Mouse (Mus musculus): ENCODE data around the gene Ube2d3.

DNA sequence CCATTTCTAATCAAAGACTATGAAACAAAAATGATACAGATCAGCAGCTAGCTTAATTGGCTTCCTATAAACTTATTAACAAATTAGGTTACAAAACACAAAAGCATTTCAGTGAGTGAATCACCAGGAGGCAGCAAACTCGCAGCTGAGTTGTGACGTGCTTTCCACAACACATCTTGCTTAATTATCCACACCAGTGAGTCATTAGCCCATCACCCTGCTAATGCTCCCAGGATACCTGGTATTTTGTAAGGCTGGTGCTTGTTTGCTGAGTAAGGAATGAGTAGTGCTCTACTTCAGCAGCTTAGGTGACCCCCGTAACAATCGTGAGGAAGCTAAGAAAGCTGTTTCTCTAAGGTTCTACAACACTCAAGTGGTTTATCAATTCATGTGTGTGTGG, 33.4 kb upstream of the Ube2d3 start:
- TF ChIP-seq GATA1 (IDR thresholded peaks at IDR 0.05; ENCODE audit: low read length) (no peak), TAL1 (IDR thresholded peaks at IDR 0.05; ENCODE audit: low read length) (no peak)

Data from erythroblast, embryonic 14.5 days (primary cell).